Mouse (Mus musculus) neutrophil, adult 5-6 weeks (primary cell): ENCODE results near the gene Zkscan3. TPM values are rescaled to one million over a fixed set of nuclear protein-coding genes. Genes with fewer than 3 reads are reported as not detected.

Source experiments
- ATAC-seq: fragments of 151-379, 151-347 bp; 2 replicates; pipeline ENCODE4 v1.8.0; 2017; ENCODE audit warnings: mild to moderate bottlenecking, moderate TSS enrichment; ENCODE audit not compliant: insufficient number of reproducible peaks, poor library complexity, low FRiP score, severe bottlenecking; ENCODE audit errors: extremely low read depth
- total RNA-seq: library from RNA; stranded (forward); fragments of 200-1000 nt; gene quantifications from 2 replicates; pipeline ENCODE4 v1.2.3, GENCODE M21; 2017

Gene Zkscan3
- total RNA-seq, result 44.9 and 53.7 TPM in 2 replicates

DNA sequence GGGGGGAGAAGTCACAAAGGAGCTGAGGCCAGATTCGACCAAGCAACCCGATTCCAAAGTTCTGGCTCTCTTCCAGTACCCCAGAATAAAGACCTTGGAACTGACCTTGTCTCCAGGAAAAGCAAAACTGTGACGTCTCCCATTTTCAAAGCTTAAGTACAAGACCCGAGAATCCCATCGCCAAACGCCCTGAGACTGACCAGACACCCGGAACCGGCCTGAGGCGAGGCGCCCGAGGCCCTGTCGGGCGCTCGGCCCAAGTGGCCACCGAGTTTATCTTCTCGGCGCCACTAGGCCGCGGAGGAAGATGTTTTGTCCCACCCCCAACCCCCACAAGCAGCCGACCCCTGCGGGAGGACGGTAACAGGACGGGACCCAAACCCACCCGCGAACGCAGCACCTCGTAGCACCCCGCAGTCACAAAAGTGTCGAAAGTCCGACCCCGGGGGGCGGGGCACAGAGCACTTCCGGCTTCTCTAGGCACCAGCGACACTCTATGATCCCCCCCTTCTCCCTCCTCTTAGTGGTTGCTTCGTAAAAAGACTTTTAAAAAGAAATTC lies at the start of gene Zkscan3:
TSS of gene Zkscan3 (minus strand) at position 469 of the 560 bp plus-strand sequence.
- ATAC-seq, result peak; percentile 93

DNA sequence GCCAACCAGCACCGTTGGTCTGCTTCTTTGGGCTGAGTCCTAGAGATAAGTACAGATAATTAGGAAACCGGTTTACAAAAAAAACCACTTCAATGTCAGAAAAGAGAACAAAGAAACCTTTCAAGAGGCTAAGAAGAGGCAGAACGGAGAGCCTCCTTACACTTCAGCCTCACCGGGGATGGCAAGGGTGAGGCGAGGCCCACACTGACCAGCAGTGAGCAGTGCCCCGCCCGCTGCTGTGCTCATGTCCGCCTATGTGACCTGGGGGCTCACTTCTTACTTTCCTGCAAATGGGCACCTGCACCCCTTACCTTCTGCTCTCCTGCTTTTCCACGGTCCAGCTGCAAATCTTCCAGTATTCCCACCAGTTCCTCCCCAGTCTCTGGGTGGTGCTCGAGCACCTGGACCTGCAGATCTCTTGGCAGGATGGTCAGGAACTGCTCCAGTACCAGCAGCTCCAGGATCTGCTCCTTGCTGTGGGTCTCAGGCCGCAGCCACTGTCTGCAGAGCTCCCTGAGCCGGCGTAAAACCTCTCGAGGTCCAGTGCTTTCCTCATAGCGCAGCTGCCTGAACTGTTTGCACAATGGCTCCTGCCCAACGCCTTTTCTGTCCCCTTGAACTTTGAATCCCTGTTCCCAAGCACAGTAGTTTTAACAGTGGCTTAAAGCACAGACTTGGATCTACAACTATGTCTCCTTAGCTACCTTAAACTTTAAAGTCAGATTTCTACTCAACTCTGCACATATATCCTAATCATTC lies 45.5 kb upstream of the Zkscan3 start:
- no peak for ATAC-seq

DNA sequence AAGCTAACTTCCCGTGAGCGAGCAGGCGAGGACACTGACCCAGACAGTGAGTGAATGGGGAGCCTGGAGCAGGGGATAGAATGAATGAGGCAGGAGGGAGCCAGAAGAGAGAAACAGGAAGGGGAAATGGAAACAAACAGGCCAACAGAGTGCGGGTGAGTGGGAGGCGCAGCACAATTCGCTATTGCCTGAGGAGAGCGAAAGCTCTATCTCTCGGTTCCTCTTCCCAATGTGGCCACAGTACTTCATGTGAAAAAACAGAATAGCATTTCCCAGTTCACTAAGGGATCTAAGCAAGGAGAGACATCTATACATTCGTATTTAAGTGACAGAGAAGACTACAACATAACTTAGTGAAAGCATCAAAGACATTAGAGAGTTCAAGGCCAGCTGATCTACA lies 44.2 kb upstream of the Zkscan3 start:
- ATAC-seq, result no peak

DNA sequence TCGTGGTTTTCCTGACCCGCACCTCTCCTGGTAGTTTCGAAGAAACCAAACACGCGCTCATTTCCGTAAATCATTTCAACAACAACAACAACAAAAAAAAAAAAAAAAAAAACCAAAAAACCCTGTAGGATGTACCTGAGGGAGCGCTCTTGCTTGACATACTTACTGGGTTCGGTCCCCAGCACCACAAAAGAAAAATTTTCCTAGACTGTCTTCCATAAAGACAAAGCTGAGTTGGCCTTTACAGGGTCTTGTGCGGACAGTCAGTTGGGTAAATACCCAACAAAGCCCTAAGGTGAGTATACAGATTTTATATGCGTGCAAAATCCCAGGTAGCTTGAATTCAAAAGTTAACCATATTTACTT lies 38.6 kb upstream of the Zkscan3 start:
- no peak for ATAC-seq

DNA sequence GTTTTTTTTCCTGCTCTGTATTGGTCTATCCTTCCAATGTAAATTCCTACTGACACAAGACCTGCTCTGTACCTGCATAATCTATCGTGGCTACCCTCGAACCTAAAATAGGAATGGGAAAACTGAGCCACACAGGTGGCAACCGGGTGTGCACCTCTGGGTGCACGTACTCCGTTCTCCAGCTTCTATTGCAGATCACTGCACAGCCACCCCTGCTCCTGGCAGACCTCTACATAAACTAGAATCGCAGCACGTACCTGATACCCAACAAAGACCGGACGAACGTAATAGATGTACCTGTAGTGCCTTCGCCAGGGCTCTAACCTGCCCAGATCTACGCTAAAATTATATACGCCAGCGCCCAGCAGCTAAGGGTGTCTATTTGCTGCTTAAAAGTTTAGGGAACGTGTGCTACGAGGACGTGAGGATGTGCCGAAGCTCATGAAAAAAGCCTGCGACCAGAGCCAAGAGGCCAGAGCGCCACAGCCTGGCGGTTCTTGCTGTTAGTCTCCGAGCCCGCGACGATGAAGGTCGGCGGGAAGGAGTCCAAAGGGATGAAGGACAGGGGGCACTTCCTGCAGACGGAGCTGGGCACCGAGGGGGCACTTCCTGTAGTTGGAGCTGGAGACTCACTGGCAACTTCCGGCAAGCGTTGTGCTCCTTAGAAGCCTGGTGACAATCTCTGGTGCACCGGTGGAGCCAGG lies 38.1 kb upstream of the Zkscan3 start, which contains the start of gene Pgbd1:
TSS of gene Pgbd1 (minus strand) at position 556 of the 704 bp plus-strand sequence.
- peak; percentile 36; the same call in 1 of the 2 replicates for ATAC-seq

DNA sequence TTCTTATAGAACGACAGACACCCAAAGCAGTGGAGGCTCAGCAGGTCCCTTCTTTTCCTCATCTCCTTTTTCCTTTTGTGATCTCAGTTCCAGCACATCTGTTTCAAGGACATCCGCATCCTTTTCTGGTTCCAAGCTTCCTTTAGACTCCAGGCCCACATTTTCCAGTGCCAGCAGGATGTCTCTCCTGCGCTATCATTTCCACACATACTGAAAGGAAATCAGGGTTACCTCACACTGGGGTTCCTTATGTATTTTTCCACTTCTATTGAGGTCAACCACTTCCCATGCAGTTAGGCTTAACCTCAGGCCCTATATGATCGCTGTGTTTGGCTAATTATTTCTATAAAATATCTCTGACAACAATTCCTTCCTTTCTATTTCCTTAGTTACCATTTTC lies 32.9 kb upstream of the Zkscan3 start:
- no peak for ATAC-seq

DNA sequence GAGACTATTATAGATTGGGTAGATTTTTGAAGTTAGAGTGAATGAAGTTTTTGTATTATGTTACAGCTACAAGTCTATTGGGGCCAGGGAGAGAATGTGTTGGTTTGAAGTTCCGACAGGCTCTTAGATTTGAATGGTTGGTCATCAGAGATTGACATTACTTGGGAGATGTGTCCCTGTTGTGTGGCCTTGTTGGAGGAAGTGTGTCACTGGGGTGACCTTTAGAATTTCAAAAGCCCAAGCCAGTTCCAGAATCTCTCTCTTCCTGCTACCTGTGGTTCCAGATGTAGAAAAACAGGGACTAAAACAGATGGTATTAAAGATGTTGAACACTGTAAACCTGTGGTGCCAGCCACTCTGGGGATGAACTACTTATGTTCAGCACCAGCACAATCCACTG lies 25.1 kb upstream of the Zkscan3 start:
- ATAC-seq, result no peak

DNA sequence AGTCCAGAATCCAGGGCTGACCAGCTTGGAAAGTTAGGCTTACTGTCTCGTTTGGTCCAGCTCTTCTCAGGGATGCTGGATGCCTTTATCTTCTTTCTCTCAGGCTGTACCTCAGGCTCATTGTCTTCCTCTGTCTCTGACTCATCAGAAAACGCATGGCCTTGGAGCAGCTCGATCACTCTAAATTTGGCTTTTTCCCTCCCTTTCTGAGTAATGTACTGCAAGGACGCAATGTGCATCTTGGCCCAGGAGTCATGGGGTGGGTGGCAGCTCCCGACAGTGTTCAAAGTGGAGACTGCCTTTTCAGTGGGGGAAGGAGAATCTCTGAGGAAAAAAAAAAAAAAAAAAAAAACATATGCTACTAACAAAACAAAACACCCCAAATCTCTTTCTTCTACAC lies 20.7 kb upstream of the Zkscan3 start:
- no peak for ATAC-seq

DNA sequence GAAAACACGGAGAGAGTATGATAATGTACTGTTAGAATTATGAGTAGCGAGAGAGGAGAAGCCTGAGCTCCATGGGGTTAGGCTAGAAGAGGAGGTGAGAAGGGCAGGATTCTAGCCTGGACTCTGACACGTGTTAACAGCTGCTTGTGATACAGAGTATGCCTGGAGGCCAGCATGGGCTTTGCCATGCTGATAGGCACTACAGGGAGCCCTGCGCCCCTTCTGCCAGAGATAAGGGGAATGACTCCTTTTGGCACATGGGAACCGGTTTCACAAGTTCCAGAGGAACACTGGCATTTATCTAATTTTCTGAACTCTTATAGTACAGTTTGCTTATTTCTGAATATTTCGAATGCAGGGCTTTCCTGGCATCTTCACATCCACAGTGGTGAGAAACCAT lies 16.3 kb upstream of the Zkscan3 start:
- no peak for ATAC-seq

DNA sequence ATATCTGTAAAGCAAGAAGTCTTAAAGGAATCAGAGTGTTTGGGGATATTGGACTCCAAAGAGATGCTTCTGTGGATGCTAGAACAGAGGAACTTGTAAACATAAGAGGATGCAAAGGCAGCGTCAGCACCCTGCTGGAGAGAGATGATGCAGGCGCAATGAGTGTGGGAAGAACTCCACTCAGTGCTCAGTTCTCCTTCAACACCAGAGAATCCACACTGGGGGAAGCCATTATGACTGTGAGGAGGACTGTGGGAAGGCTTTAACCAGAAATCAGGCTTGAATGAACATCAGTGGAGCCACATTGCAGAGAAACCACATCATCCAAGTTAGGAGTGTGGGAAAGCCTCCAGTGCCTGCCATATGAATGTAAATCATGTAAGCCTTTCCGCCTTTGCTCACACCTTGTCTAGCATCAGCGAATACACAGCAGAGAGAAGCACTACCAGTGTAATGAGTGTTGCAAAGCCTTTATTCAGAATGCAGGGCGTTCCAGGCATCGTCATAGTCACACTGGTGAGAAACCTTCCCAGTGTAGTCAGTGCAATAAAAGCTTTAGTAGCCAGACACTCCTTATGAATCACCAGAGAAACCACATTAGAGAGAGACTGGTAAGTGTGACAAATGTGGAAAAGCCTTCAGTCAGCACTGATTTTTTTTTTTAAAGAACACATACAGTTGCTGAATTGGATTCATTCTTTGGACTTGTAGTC lies 14.9 kb upstream of the Zkscan3 start:
- no peak for ATAC-seq

DNA sequence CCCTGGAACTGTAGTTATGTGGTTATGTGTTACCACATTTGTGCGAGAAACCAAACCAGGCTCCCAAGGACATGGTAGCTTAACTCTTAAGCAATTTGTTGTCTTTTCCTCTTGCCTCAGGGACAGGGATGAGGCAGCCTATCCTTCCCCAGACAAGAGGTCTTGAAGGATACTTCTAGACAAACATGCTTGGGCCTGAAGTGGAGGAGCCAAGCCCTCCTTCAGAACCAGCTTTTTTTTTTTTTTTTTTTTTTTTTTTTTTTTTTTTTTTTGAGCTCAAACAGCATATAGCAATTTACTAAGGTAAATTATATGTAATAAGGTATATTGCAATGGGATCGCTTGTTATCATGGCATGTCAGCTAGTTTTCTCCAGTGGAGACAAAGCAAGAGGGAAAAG lies 13.2 kb upstream of the Zkscan3 start:
- no peak for ATAC-seq

DNA sequence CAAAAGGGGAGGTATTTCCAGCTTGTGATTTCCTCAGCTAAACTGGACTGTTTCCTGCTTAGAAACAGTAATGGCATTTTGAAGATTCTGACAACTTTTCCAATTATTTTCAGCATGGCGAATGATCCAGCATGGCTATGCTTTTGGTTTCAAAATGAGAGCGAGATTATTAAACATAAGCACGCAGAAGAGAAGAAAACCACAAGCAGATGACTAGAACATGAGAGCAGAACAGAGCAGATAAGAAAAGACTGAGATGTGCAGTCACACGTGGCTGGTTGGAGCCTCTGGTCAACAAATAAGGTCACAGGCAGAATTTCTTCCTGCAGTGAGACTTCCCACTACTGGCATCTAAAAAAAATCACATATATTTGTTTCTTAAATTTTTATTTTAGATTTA lies 12.7 kb upstream of the Zkscan3 start:
- no peak for ATAC-seq

DNA sequence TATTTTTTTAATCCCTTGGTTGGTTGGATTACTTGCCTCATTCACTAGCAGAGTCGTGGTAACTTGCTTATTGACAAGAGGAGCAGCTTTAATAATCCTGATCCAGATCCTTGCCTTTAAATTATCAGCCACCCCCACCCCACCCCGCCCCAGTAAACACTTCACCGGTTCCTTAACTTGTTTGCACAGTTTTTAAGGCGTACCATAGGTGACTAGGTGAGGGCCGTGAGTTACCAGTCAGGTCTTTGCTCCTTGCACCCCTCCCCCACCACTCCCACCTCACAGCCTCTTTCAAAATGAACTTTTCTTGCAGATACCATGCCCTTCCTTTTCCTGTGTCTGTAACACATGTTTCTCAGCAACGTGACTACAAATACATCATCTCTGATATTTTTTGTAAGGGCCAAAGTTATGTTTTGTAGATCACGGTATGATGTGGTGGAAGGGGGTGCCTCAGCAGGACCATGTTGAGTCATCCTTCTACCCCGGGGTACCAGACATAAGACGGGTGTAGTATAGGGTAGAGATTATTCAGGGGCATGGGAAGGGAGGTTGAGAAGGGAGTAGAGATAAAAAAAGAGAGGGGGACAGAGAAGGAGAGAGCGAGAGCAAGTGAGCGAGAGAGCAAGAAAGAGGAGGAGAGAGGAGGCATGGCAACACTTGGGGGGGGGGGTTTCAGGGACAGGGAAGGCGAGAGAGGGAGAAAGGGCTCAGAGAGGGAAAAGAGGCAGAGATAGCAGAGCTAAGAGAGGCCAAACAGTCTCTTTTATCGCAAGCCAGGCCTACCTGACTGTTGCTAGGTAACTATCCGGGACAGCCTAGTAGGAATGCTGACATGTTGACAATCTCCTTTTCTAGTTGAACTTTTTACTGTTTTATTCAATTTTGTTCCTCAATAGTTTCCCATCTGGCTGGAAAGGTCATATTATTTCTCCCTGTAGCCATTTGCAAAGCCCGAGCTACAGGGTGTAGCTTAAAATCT lies 12.0 kb upstream of the Zkscan3 start:
- no peak for ATAC-seq

DNA sequence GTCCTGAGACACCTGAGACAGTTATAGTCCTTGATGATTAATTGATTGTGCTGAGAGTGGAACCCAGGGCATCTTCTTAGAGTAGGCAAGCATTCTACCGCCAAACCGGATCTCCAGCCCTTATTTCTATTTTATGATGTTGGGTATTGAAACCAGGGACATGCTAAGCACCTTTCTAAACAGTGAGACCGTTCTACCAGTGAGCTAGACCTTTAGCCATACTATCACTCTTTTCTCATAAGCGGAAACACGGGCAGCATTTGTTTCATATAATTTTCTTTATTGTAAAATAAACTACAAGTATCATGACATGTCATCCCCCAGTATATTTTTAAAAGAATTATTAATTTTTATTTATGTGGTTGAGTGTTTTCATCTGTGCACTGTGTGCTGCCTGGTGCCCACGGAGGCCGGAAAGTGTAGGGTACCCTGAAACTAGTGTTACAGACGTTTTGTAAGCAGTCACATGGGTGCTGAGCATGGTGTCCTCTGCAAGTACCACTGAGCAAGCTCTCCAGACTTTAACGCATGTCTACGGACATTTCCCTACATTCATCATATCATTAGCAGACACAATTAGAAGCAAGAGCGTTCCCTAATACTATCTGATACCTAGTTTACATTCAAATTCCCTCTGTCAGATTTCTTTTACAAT lies 6.4 kb upstream of the Zkscan3 start:
- no peak for ATAC-seq

DNA sequence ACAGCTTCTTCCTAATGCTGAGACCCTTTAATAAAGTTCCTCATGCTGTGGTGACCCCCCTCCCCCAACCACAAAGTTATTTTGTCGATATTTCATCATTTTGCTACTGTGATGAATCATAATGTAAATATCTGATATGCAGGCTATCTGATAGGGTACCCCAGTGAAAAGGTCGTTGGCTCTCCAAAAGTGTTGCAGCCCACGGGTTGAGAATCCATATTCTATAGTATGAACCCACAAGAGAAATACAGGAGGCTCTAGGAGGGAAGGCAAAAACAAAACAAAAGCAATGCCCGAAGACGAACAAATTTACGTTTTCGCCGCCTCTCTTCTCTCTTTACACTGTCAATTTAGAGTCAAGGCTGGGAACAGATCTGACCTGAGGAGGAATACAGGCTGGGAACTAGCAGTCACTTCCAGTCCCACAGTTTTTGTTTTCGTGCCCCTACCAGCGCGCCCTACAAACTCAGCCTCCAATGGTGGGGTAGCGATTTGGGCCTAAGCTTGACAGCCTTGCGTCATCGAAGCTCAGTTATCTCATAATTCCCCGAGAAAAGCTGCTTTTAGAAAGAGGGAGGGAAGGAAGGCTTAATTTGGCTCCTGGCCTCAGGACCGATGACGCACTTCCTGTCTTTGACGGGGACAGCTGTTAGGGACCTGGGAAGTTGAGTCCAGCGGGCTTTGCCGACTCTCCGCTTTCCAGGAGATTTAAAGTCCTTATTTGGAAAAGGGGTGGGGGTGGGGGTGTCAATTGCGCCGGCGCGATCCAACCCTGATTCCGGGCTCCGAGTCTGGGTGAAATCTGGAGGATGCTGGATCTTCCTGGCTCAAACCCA lies 5.6 kb upstream of the Zkscan3 start:
- peak; percentile 41; the same call in 1 of the 2 replicates for ATAC-seq

DNA sequence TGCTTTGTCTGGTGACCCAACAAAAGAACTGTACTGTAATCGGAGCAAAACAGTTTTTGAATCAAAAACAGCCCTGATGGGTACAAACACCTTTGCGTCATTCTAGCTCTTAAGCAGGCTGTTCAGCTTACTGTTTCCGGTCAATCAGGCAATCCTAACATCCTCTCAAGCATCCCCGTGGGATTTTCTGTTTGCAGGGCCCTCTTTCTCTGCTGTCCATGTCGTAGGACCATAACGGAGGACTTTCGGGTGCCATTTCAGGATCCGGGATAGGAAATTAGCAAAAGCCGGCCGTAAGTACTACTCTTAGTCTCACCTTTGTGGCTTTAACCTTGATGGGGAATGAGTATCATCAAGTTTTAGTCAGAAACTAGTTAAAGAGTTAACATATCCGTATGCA lies 4.8 kb upstream of the Zkscan3 start:
- ATAC-seq, result no peak

DNA sequence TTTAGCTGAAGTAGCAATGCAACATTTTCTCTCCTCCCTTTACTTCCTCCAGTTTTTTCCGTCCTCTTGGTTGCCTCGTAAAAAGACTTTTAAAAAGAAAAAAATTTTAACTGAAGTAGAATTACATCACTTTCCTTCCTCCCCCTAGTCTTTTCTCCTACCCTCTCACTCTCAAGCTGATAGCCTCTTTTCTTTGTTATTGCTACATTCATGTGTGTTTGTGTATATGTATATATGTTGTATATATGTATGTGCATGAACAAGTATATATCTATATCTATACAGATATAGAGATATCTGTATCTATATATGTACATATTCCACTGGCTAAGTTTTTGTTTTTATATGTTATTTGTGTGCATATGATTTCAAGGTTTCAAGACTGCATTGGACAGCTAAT lies 293 bp upstream of the Zkscan3 start:
- no peak for ATAC-seq
